Mouse (Mus musculus) spleen, adult 2 months (tissue): Measurements from ENCODE around the gene Jtb.

Experiments used
- CTCF ChIP-seq: fragments of 200-500 bp; IDR thresholded peaks from 2 replicates; pipeline ENCODE4 v1.5.1; 2011; ENCODE audit warnings: mild to moderate bottlenecking, inconsistent platforms; ENCODE audit not compliant: insufficient read depth, insufficient read length, insufficient replicate concordance; ENCODE audit errors: extremely low read depth
- POLR2A ChIP-seq: fragments of 200-500 bp; IDR thresholded peaks from 2 replicates; pipeline ENCODE4 v1.6.1; 2011; ENCODE audit warnings: low read depth, low read length, inconsistent platforms

DNA sequence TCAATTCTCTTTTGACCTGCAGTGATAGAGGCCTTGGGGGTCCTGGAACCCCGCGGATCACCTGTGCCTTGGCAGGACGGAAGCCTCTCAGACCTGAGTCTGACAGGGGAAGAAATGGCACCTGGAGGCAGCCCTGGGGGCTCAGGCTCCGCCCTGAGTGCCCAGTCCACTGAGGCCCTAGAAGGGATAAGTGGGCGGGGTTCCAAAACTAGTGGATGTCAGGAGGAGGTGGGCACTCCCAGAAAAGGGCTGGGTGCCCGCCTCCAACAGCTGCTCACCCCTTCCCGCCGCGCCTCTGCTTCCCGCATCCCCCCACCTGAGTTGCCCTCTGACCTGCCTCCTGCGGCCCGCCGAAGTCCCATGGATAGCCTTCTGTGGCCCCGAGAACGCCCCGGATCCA is 45.5 kb downstream of the Jtb start:
- TF ChIP-seq CTCF = no peak
- TF ChIP-seq POLR2A = no peak
